Comparison of ENCODE assay signal across 8 mouse cellular contexts in the genomic region with DNA sequence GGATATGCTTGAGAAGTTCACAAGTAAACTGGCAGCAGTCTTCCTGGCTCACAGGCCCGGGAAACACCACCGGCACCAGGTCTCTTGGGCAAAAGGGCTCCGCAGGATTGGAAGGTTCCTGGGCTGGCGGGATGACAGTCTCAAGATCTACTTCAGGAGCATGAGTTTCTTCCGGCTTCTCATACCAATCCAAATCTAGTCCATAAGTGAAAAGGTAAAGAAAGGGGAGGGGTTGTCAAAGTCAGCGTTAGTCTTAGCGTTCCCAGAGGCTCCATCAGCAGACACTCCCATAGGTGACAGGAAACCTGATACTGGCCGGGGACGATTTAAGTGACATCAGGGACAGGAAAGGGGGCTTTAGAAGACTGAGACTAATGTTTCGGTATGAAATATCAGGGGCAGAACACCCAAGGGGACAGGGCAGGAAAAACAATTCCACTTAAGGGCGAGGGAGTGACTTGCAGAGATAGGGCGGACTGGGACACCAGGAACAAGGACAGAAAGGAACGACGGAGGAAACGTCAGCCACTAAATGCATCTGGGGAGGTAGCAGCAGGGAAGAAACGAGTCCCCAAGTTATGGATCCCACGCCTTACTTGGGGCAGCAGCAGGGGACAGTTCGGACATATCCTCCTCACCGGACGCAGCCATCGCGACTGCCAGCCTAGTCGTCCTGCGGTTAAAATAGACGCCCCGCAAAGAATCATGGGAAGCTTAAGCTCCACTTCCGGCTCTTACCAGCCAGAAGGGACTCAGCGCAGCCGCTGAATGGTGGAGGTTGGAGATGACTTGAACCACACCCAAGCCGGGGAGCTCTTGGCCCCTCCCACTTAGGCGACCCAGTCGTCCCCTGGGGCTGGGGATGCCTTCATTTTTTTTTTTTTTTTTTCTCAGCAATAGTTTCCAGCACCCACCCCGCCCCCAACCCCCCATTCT. TPM values are rescaled to one million over a fixed set of nuclear protein-coding genes. Genes with fewer than 3 reads are reported as not detected.
A peak's percentile ranks its signal among the peaks of the same experiment; 100 is the strongest.
DNase-seq lines count a peak whose midpoint lies in the region; ATAC-seq and TF ChIP-seq lines count a peak whose summit lies in the region.

A gene (minus strand): TSS at position 707 of the 936 bp plus-strand sequence.

- peak; percentile 93 for DNase-seq in CD4-positive helper T cell, adult 2 months (ENCODE audit: low read depth, low spot score)
- peak; percentile 98 for DNase-seq in brain, embryonic 14.5 days (ENCODE audit: low read depth)
- DNase-seq in kidney, postnatal 0 days (ENCODE audit: low spot score): peak; percentile 98
- peak; percentile 83 for DNase-seq in liver, embryonic 11.5 days (ENCODE audit: low spot score)
- peak; percentile 93 for DNase-seq in naive thymus-derived CD4-positive, alpha-beta T cell, adult 2 months (ENCODE audit: low read depth)

- ATAC-seq in heart, embryonic 11.5 days (replicated peaks; ENCODE audit: insufficient number of reproducible peaks, low FRiP score, low TSS enrichment): peak; percentile 94
- ATAC-seq in kidney, postnatal 0 days (replicated peaks; ENCODE audit: low FRiP score, low read depth): peak; percentile 85
- peak; percentile 87 for ATAC-seq in liver, embryonic 11.5 days (replicated peaks; ENCODE audit: low FRiP score)
- ATAC-seq in stomach, embryonic 16.5 days (ENCODE audit: insufficient read depth, low FRiP score): peak; percentile 93

- H3K9me3 ChIP-seq in erythroblast, embryonic 14.5 days (ENCODE audit: control insufficient read depth, low read length): peaks cover 7% of the 10 kb centered on the region
- H3K9me3 ChIP-seq in heart, embryonic 11.5 days (replicated peaks; ENCODE audit: control insufficient read depth, low read length): no peaks in the 10 kb centered on the region
- no peaks in the 10 kb centered on the region for H3K9me3 ChIP-seq in kidney, postnatal 0 days (replicated peaks; ENCODE audit: low read length)
- no peaks in the 10 kb centered on the region for H3K9me3 ChIP-seq in liver, embryonic 11.5 days (ENCODE audit: control insufficient read depth, low read length)
- no peaks in the 10 kb centered on the region for H3K9me3 ChIP-seq in stomach, embryonic 16.5 days (replicated peaks; ENCODE audit: control insufficient read depth, low read length)

- H3K36me3 ChIP-seq in erythroblast, embryonic 14.5 days (ENCODE audit: control insufficient read depth): peaks cover 55% of the 10 kb centered on the region
- H3K36me3 ChIP-seq in heart, embryonic 11.5 days (ENCODE audit: control insufficient read depth, insufficient read depth, low read length): peaks cover 3% of the 10 kb centered on the region; the same call in 1 of the 2 replicates
- H3K36me3 ChIP-seq in kidney, postnatal 0 days (ENCODE audit: insufficient read depth, low read length): peaks cover 6% of the 10 kb centered on the region; the same call in 1 of the 2 replicates
- H3K36me3 ChIP-seq in liver, embryonic 11.5 days (ENCODE audit: control insufficient read depth, insufficient read depth, low read length): peaks cover 8% of the 10 kb centered on the region
- H3K36me3 ChIP-seq in stomach, embryonic 16.5 days (ENCODE audit: control insufficient read depth, insufficient read depth, low read length): 0 out of 2 replicates have a peak, but pooled peaks cover 6% of the 10 kb centered on the region

- H3K4me3 ChIP-seq in erythroblast, embryonic 14.5 days (replicated peaks): peak within 1 kb of the TSS; percentile 97
- H3K4me3 ChIP-seq in heart, embryonic 11.5 days (ENCODE audit: low read depth, low read length): peak within 1 kb of the TSS; percentile 81
- H3K4me3 ChIP-seq in kidney, postnatal 0 days (replicated peaks; ENCODE audit: low read depth, low read length): peak within 1 kb of the TSS; percentile 56
- peak within 1 kb of the TSS; percentile 78 for H3K4me3 ChIP-seq in liver, embryonic 11.5 days (ENCODE audit: low read depth, low read length)
- H3K4me3 ChIP-seq in stomach, embryonic 16.5 days (replicated peaks; ENCODE audit: low read length): peak within 1 kb of the TSS; percentile 64

- H3K27me3 ChIP-seq in erythroblast, embryonic 14.5 days (ENCODE audit: control insufficient read depth): no peaks in the 10 kb centered on the region
- no peaks in the 10 kb centered on the region for H3K27me3 ChIP-seq in heart, embryonic 11.5 days (ENCODE audit: control insufficient read depth, insufficient read depth, low read length)
- no peaks in the 10 kb centered on the region for H3K27me3 ChIP-seq in kidney, postnatal 0 days (ENCODE audit: insufficient read depth, low read length)
- no peaks in the 10 kb centered on the region for H3K27me3 ChIP-seq in liver, embryonic 11.5 days (replicated peaks; ENCODE audit: control insufficient read depth, insufficient read depth, low read length)
- H3K27me3 ChIP-seq in stomach, embryonic 16.5 days (ENCODE audit: control insufficient read depth, insufficient read depth, low read length): no peaks in the 10 kb centered on the region

- H3K27ac ChIP-seq in heart, embryonic 11.5 days (ENCODE audit: low read depth, low read length): peak within 1 kb of the TSS; percentile 76
- H3K27ac ChIP-seq in kidney, postnatal 0 days: peak within 1 kb of the TSS; percentile 71
- H3K27ac ChIP-seq in liver, embryonic 11.5 days (ENCODE audit: low read depth, low read length): peak within 1 kb of the TSS; percentile 77
- H3K27ac ChIP-seq in stomach, embryonic 16.5 days (ENCODE audit: low read length): peak within 1 kb of the TSS; percentile 77

- H3K4me1 ChIP-seq in erythroblast, embryonic 14.5 days (ENCODE audit: control insufficient read depth): peaks cover 72% of the 10 kb centered on the region
- peaks cover 5% of the 10 kb centered on the region for H3K4me1 ChIP-seq in heart, embryonic 11.5 days (ENCODE audit: control insufficient read depth, insufficient read depth, low read length)
- no peaks in the 10 kb centered on the region for H3K4me1 ChIP-seq in kidney, postnatal 0 days (replicated peaks; ENCODE audit: insufficient read depth, low read length)
- peaks cover 19% of the 10 kb centered on the region for H3K4me1 ChIP-seq in liver, embryonic 11.5 days (replicated peaks; ENCODE audit: control insufficient read depth, insufficient read depth, low read length)
- H3K4me1 ChIP-seq in stomach, embryonic 16.5 days (ENCODE audit: control insufficient read depth, insufficient read depth, low read length): peaks cover 5% of the 10 kb centered on the region; the same call in 1 of the 2 replicates

- H3K9ac ChIP-seq in heart, embryonic 11.5 days (ENCODE audit: low read depth, low read length): peak within 1 kb of the TSS; percentile 83
- peak within 1 kb of the TSS; percentile 65 for H3K9ac ChIP-seq in kidney, postnatal 0 days (ENCODE audit: low read depth, low read length)
- peak within 1 kb of the TSS; percentile 84 for H3K9ac ChIP-seq in liver, embryonic 11.5 days (ENCODE audit: low read depth, low read length)
- peak within 1 kb of the TSS; percentile 80 for H3K9ac ChIP-seq in stomach, embryonic 16.5 days (ENCODE audit: low read length)

- peak; percentile 65; the same call in 1 of the 2 replicates for TF ChIP-seq POLR2A in brain, embryonic 14.5 days (IDR thresholded peaks at IDR 0.05; ENCODE audit: borderline replicate concordance, extremely low read depth, insufficient read depth, insufficient read length, poor library complexity, severe bottlenecking)

- no peak for TF ChIP-seq CTCF in brain, embryonic 14.5 days (IDR thresholded peaks at IDR 0.05; ENCODE audit: borderline replicate concordance, extremely low read depth, insufficient read depth, insufficient read length)
- TF ChIP-seq CTCF in kidney, postnatal 0 days (IDR thresholded peaks at IDR 0.05; ENCODE audit: low read depth): no peak

- peak within 1 kb of the TSS; percentile 85 for H3K4me2 ChIP-seq in heart, embryonic 11.5 days
- peak within 1 kb of the TSS; percentile 83 for H3K4me2 ChIP-seq in kidney, postnatal 0 days (ENCODE audit: low read length)
- peak within 1 kb of the TSS; percentile 85 for H3K4me2 ChIP-seq in liver, embryonic 11.5 days
- peak within 1 kb of the TSS; percentile 81 for H3K4me2 ChIP-seq in stomach, embryonic 16.5 days (ENCODE audit: low read depth, low read length)

- 6% methylated on average over 33 of the region's 33 CpGs for WGBS in heart, embryonic 11.5 days (ENCODE audit: insufficient replicate concordance)
- 3% methylated on average over 33 of the region's 33 CpGs for WGBS in kidney, postnatal 0 days
- 4% methylated on average over 33 of the region's 33 CpGs for WGBS in liver, embryonic 11.5 days
- 3% methylated on average over 33 of the region's 33 CpGs for WGBS in stomach, embryonic 16.5 days

RNA-seq across cellular contexts. Expression of the gene that starts here (rescaled TPM):
- polyA plus RNA-seq in brain, embryonic 14.5 days (2012; rRNA removed): 20.4 and 28.4 TPM in 2 replicates
- polyA plus RNA-seq in erythroblast, embryonic 14.5 days (2012): 1.4 and 4.1 TPM in 2 replicates
- 38.8 and 39.8 TPM in 2 replicates for polyA plus RNA-seq in heart, embryonic 11.5 days (2014; fragmentation: Nextera tagmentation; extraction: Ambion mirVana)
- polyA plus RNA-seq in kidney, postnatal 0 days (2015; fragmentation: Nextera tagmentation; extraction: Ambion mirVana): 32.4 and 35.6 TPM in 2 replicates
- 37.2 and 41.2 TPM in 2 replicates for polyA plus RNA-seq in liver, embryonic 11.5 days (2014; fragmentation: Nextera tagmentation; extraction: Ambion mirVana)
- polyA plus RNA-seq in stomach, embryonic 16.5 days (2015; fragmentation: Nextera tagmentation; extraction: Ambion mirVana): 33.9 and 36.6 TPM in 2 replicates

Comparison
In these comparisons a context has a peak if more than half of its experiments do, and no peak if none do; other contexts are left out.
1. Peak in every context shown above with its lines: DNase-seq, ATAC-seq, H3K4me3 ChIP-seq and H3K27ac ChIP-seq.